Comparison of ENCODE assay signal across 9 mouse cellular contexts in genomic region chr9:14764765-14765164, GRCm38 (mm10). TPM values are rescaled to one million over a fixed set of nuclear protein-coding genes. Genes with fewer than 3 reads are reported as not detected.
DNase-seq lines count a peak whose midpoint lies in the region; ATAC-seq lines count a peak whose summit lies in the region.
"Had no signal": no experiment of that assay in that cellular context is flagged by ENCODE, and none has a peak within 500 bp of the region (broad histone marks: within the 10 kb centered on the region; RNA-seq: fewer than 3 reads in every experiment).

No protein-coding gene starts in this region.

- H3K27ac ChIP-seq in forebrain, embryonic 14.5 days (ENCODE audit: low read depth, low read length), result no peak overlapping the region
- H3K27ac ChIP-seq: heart, embryonic 13.5 days had no signal

- peak; percentile 60 to 73 for DNase-seq in cerebellum, postnatal 14 days
- no peak for DNase-seq in cerebellum, adult 9-10 months
- DNase-seq in testis, postnatal 10 days (ENCODE audit: low spot score), result peak; percentile 69
- DNase-seq in testis, postnatal 14 days (ENCODE audit: low spot score), result no peak
- peak; percentile 76 for DNase-seq in forebrain, embryonic 14.5 days (ENCODE audit: low spot score)
- peak; percentile 77 for DNase-seq in kidney, postnatal 10 days
- DNase-seq in splenic B cell, adult 2 months (ENCODE audit: low read depth, low spot score), result peak; percentile 51

- no peak overlapping the region for H3K4me3 ChIP-seq in forebrain, embryonic 14.5 days (ENCODE audit: low read depth, low read length)
- H3K4me3 ChIP-seq: heart, embryonic 13.5 days had no signal

- 27% methylated on average over 7 of the region's 7 CpGs for WGBS in forebrain, embryonic 14.5 days

- H3K27me3 ChIP-seq in forebrain, embryonic 14.5 days (replicated peaks; ENCODE audit: control insufficient read depth, insufficient read depth, low read length), result no peaks in the 10 kb centered on the region
- no peaks in the 10 kb centered on the region; the same call in 1 of the 2 replicates for H3K27me3 ChIP-seq in splenic B cell, adult 2 months (ENCODE audit: control insufficient read depth, insufficient read depth, low read length, poor library complexity, severe bottlenecking)

- no peaks in the 10 kb centered on the region for H3K4me1 ChIP-seq in forebrain, embryonic 14.5 days (ENCODE audit: control insufficient read depth, insufficient read depth, low read length)
- H3K4me1 ChIP-seq: heart, embryonic 13.5 days had no signal

- no peak overlapping the region for H3K9ac ChIP-seq in forebrain, embryonic 14.5 days (ENCODE audit: low read length)
- H3K9ac ChIP-seq: heart, embryonic 13.5 days had no signal

- no peaks in the 10 kb centered on the region for H3K36me3 ChIP-seq in forebrain, embryonic 14.5 days (ENCODE audit: control insufficient read depth, insufficient read depth, low read length)
- no peaks in the 10 kb centered on the region for H3K36me3 ChIP-seq in splenic B cell, adult 2 months (ENCODE audit: control insufficient read depth, insufficient read depth, low read length, poor library complexity, severe bottlenecking)
- H3K36me3 ChIP-seq: heart, embryonic 13.5 days had no signal

- no peak overlapping the region for H3K4me2 ChIP-seq in forebrain, embryonic 14.5 days (ENCODE audit: low read length)
- H3K4me2 ChIP-seq: heart, embryonic 13.5 days had no signal

- peak; percentile 52; the same call in 1 of the 2 replicates for ATAC-seq in forebrain, embryonic 14.5 days
- peak; percentile 72 for ATAC-seq in megakaryocyte progenitor cell, adult 5-6 weeks (replicated peaks; ENCODE audit: poor library complexity)

- H3K9me3 ChIP-seq in forebrain, embryonic 14.5 days (replicated peaks; ENCODE audit: control insufficient read depth, low read length), result no peaks in the 10 kb centered on the region
- H3K9me3 ChIP-seq: heart, embryonic 13.5 days had no signal

RNA-seq across cellular contexts. Expression of gene 1700012B09Rik, which starts 6.1 kb away (rescaled TPM):
- polyA plus RNA-seq in forebrain, embryonic 14.5 days (2014; fragmentation: Nextera tagmentation; extraction: Ambion mirVana), result 3.2 and 4.5 TPM in 2 replicates
- total RNA-seq in megakaryocyte progenitor cell, adult 5-6 weeks (2015), result 7.4 and 9.9 TPM in 2 replicates
- 7.1 and 10.8 TPM in 2 replicates for total RNA-seq in megakaryocyte progenitor cell, adult 5-6 weeks (2017)
- polyA plus RNA-seq: heart, embryonic 13.5 days had no signal

RNA-seq across cellular contexts. Expression of gene Fut4, which starts 12.6 kb away (rescaled TPM):
- polyA plus RNA-seq in forebrain, embryonic 14.5 days (2014; fragmentation: Nextera tagmentation; extraction: Ambion mirVana), result 0.36 and 0.58 TPM in 2 replicates
- 6.3 and 10.0 TPM in 2 replicates for total RNA-seq in megakaryocyte progenitor cell, adult 5-6 weeks (2015)
- total RNA-seq in megakaryocyte progenitor cell, adult 5-6 weeks (2017), result 8.6 and 9.3 TPM in 2 replicates

RNA-seq across cellular contexts. Expression of gene Mre11a, which starts 19.7 kb away (rescaled TPM):
- 12.3 and 14.1 TPM in 2 replicates for polyA plus RNA-seq in forebrain, embryonic 14.5 days (2014; fragmentation: Nextera tagmentation; extraction: Ambion mirVana)
- total RNA-seq in megakaryocyte progenitor cell, adult 5-6 weeks (2015), result 21.6 and 27.4 TPM in 2 replicates
- total RNA-seq in megakaryocyte progenitor cell, adult 5-6 weeks (2017), result 68.7 and 95.2 TPM in 2 replicates

RNA-seq across cellular contexts. Expression of gene Ankrd49, which starts 19.9 kb away (rescaled TPM):
- polyA plus RNA-seq in forebrain, embryonic 14.5 days (2014; fragmentation: Nextera tagmentation; extraction: Ambion mirVana), result 47.6 and 48.6 TPM in 2 replicates
- 71.1 and 80.4 TPM in 2 replicates for total RNA-seq in megakaryocyte progenitor cell, adult 5-6 weeks (2015)
- total RNA-seq in megakaryocyte progenitor cell, adult 5-6 weeks (2017), result 66.5 and 80.6 TPM in 2 replicates

RNA-seq across cellular contexts. Expression of gene Piwil4, which starts 24.2 kb away (rescaled TPM):
- 0.10 and 0.17 TPM in 2 replicates for polyA plus RNA-seq in forebrain, embryonic 14.5 days (2014; fragmentation: Nextera tagmentation; extraction: Ambion mirVana)
- total RNA-seq in megakaryocyte progenitor cell, adult 5-6 weeks (2015), result 0.29 TPM in 1 of 2 replicates, not detected in the other
- not detected in 2 replicates for total RNA-seq in megakaryocyte progenitor cell, adult 5-6 weeks (2017)

Comparison
In these comparisons a context has a peak if more than half of its experiments do, and no peak if none do; other contexts are left out.
1. DNase-seq: peak in cerebellum, postnatal 14 days (2 of 2), testis, postnatal 10 days (single experiment), forebrain, embryonic 14.5 days (single experiment), kidney, postnatal 10 days (single experiment) and splenic B cell, adult 2 months (single experiment); none in cerebellum, adult 9-10 months (single experiment) and testis, postnatal 14 days (single experiment).